Comparison of ENCODE assay signal across 8 mouse cellular contexts in the genomic region with DNA sequence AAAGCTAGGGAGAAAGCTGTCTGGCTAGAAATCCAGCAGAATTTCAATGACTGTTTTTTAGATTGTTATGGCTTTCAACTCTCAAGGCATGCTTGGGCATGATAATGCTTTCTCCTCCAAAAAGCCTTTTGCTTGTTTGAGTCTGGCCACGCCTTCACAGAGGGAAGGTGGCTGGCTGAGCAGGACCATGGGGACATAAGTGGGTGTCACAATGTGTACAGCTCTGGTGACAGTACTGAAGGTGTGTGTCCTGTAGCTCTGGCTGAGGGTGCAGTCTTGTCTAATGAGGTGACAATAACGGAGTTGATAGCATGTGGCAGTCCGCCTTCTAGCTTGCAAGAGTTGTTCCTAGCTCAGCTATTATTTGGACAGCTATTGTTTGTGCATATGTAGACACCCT. TPM values are rescaled to one million over a fixed set of nuclear protein-coding genes. Genes with fewer than 3 reads are reported as not detected.
DNase-seq lines count a peak whose midpoint lies in the region; ATAC-seq and TF ChIP-seq lines count a peak whose summit lies in the region.

No protein-coding gene starts in this region.

- DNase-seq in kidney, adult 9 months: no peak
- no peak for DNase-seq in limb, embryonic 14.5 days (ENCODE audit: low spot score)
- DNase-seq in right cerebral cortex, adult 18-20 months: no peak
- DNase-seq in ovary, adult 18-20 months (ENCODE audit: low spot score): no peak
- DNase-seq in frontal cortex, postnatal 36 days (ENCODE audit: low spot score in 2 of 2): no peak

- no peak overlapping the region for H3K9ac ChIP-seq in kidney, embryonic 15.5 days
- H3K9ac ChIP-seq in embryonic facial prominence, embryonic 15.5 days: no peak overlapping the region
- no peak overlapping the region for H3K9ac ChIP-seq in limb, embryonic 14.5 days (ENCODE audit: low read depth, low read length, severe bottlenecking)
- H3K9ac ChIP-seq in neural tube, embryonic 15.5 days (replicated peaks): no peak overlapping the region

- no peaks in the 10 kb centered on the region for H3K36me3 ChIP-seq in kidney, embryonic 15.5 days
- no peaks in the 10 kb centered on the region for H3K36me3 ChIP-seq in embryonic facial prominence, embryonic 15.5 days
- 0 out of 2 replicates have a peak, but pooled peaks cover 2% of the 10 kb centered on the region for H3K36me3 ChIP-seq in limb, embryonic 14.5 days (ENCODE audit: control insufficient read depth, insufficient read depth, low read length)
- no peaks in the 10 kb centered on the region for H3K36me3 ChIP-seq in neural tube, embryonic 15.5 days

- H3K4me1 ChIP-seq in kidney, embryonic 15.5 days: peaks cover 48% of the 10 kb centered on the region
- peaks cover 45% of the 10 kb centered on the region for H3K4me1 ChIP-seq in embryonic facial prominence, embryonic 15.5 days
- H3K4me1 ChIP-seq in limb, embryonic 14.5 days (ENCODE audit: control insufficient read depth, insufficient read depth, low read length): peaks cover 19% of the 10 kb centered on the region
- H3K4me1 ChIP-seq in neural tube, embryonic 15.5 days: peaks cover 36% of the 10 kb centered on the region

- H3K27me3 ChIP-seq in kidney, embryonic 15.5 days: no peaks in the 10 kb centered on the region
- no peaks in the 10 kb centered on the region for H3K27me3 ChIP-seq in embryonic facial prominence, embryonic 15.5 days
- no peaks in the 10 kb centered on the region for H3K27me3 ChIP-seq in limb, embryonic 14.5 days (ENCODE audit: control insufficient read depth, insufficient read depth, low read length)
- no peaks in the 10 kb centered on the region for H3K27me3 ChIP-seq in neural tube, embryonic 15.5 days (replicated peaks)

- 0 out of 2 replicates have a peak overlapping the region, but pooled peaks have one; percentile 64 for H3K27ac ChIP-seq in kidney, embryonic 15.5 days
- peak overlapping the region; percentile 80 for H3K27ac ChIP-seq in embryonic facial prominence, embryonic 15.5 days (replicated peaks)
- peak overlapping the region; percentile 38; the same call in 1 of the 2 replicates for H3K27ac ChIP-seq in limb, embryonic 14.5 days (replicated peaks; ENCODE audit: low read depth, low read length)
- H3K27ac ChIP-seq in neural tube, embryonic 15.5 days (replicated peaks): peak overlapping the region; percentile 77; the same call in 1 of the 2 replicates

- 66% methylated on average over 3 of the region's 3 CpGs for WGBS in kidney, embryonic 15.5 days
- 72% methylated on average over 3 of the region's 3 CpGs for WGBS in embryonic facial prominence, embryonic 15.5 days
- 78% methylated on average over 3 of the region's 3 CpGs for WGBS in limb, embryonic 14.5 days
- WGBS in neural tube, embryonic 15.5 days: 75% methylated on average over 3 of the region's 3 CpGs

- H3K4me3 ChIP-seq in kidney, embryonic 15.5 days (replicated peaks): no peak overlapping the region
- H3K4me3 ChIP-seq in embryonic facial prominence, embryonic 15.5 days (replicated peaks): no peak overlapping the region
- H3K4me3 ChIP-seq in limb, embryonic 14.5 days (replicated peaks; ENCODE audit: low read length): no peak overlapping the region
- no peak overlapping the region for H3K4me3 ChIP-seq in neural tube, embryonic 15.5 days (replicated peaks)

- no peak for TF ChIP-seq POLR2A in limb, embryonic 14.5 days (IDR thresholded peaks at IDR 0.05; ENCODE audit: borderline replicate concordance, extremely low read depth, insufficient read depth, insufficient read length)

- H3K4me2 ChIP-seq in kidney, embryonic 15.5 days: no peak overlapping the region
- no peak overlapping the region for H3K4me2 ChIP-seq in embryonic facial prominence, embryonic 15.5 days (replicated peaks)
- no peak overlapping the region for H3K4me2 ChIP-seq in limb, embryonic 14.5 days (replicated peaks; ENCODE audit: low read depth, low read length, severe bottlenecking)
- H3K4me2 ChIP-seq in neural tube, embryonic 15.5 days: no peak overlapping the region

- ATAC-seq in kidney, embryonic 15.5 days (replicated peaks; ENCODE audit: low FRiP score): no peak
- ATAC-seq in embryonic facial prominence, embryonic 15.5 days (ENCODE audit: insufficient number of reproducible peaks, low FRiP score, low TSS enrichment, low read depth): no peak
- ATAC-seq in limb, embryonic 14.5 days (ENCODE audit: low FRiP score, low read depth): no peak
- no peak for ATAC-seq in neural tube, embryonic 15.5 days (ENCODE audit: low FRiP score)

- H3K9me3 ChIP-seq in kidney, embryonic 15.5 days (replicated peaks): no peaks in the 10 kb centered on the region
- no peaks in the 10 kb centered on the region for H3K9me3 ChIP-seq in embryonic facial prominence, embryonic 15.5 days (replicated peaks)
- H3K9me3 ChIP-seq in limb, embryonic 14.5 days (ENCODE audit: control insufficient read depth, low read length): no peaks in the 10 kb centered on the region
- no peaks in the 10 kb centered on the region for H3K9me3 ChIP-seq in neural tube, embryonic 15.5 days (replicated peaks)

RNA-seq across cellular contexts. Expression of gene Spock2, which starts 25.8 kb away (rescaled TPM):
- 49.4 and 52.8 TPM in 2 replicates for polyA plus RNA-seq in kidney, embryonic 15.5 days (2015; fragmentation: Nextera tagmentation; extraction: Ambion mirVana)
- 11.9 and 12.2 TPM in 2 replicates for polyA plus RNA-seq in embryonic facial prominence, embryonic 15.5 days (2015; fragmentation: Nextera tagmentation; extraction: Ambion mirVana)
- polyA plus RNA-seq in limb, embryonic 14.5 days (2012; rRNA removed): 17.4 and 17.7 TPM in 2 replicates
- polyA plus RNA-seq in limb, embryonic 14.5 days (2014; fragmentation: Nextera tagmentation; extraction: Ambion mirVana): 7.3 and 7.6 TPM in 2 replicates
- polyA plus RNA-seq in neural tube, embryonic 15.5 days (2015; fragmentation: Nextera tagmentation; extraction: Ambion mirVana): 114 and 122 TPM in 2 replicates
